Mouse (Mus musculus) CH12.LX (cell line): Measurements from ENCODE around the gene Bsn. TPM values are rescaled to one million over a fixed set of nuclear protein-coding genes. Genes with fewer than 3 reads are reported as not detected.

Experiments
- DNase-seq: peaks from one replicate; pipeline ENCODE4 v3.0.0-alpha.2; 2013; ENCODE audit errors: extremely low read depth
- H3K27ac ChIP-seq: 2 replicates; pipeline ENCODE4 v1.5.1; 2012; ENCODE audit warnings: low read depth, mild to moderate bottlenecking, control low read depth, moderate library complexity; ENCODE audit not compliant: insufficient read depth
- H3K27me3 ChIP-seq: replicated peaks from 2 replicates; pipeline ENCODE3; 2012; ENCODE audit warnings: inconsistent platforms
- H3K36me3 ChIP-seq, 2 experiments: replicated peaks in 1 of 2; 2 replicates each; pipeline versions ENCODE3 to v1.6.1; 2012; ENCODE audit warnings: inconsistent platforms in 1 of 2, low read length in 1 of 2, mild to moderate bottlenecking in 1 of 2, mixed read lengths in 1 of 2, moderate library complexity in 1 of 2; ENCODE audit not compliant: control insufficient read depth in 1 of 2, insufficient read depth in 1 of 2
- H3K4me1 ChIP-seq, 2 experiments: 2 replicates each; pipeline ENCODE4 v1.6.1; 2012; ENCODE audit warnings: inconsistent platforms in 1 of 2, moderate library complexity in 1 of 2; ENCODE audit not compliant: insufficient read depth in 2 of 2, control insufficient read depth in 1 of 2
- H3K4me2 ChIP-seq: 2 replicates; pipeline ENCODE4 v1.6.1; 2012; ENCODE audit warnings: low read depth, mild to moderate bottlenecking, control low read depth; ENCODE audit not compliant: poor library complexity, insufficient read depth, severe bottlenecking
- H3K4me3 ChIP-seq, 3 experiments: fragments of 150-350 bp in 1 of 3; sonication (generic) in 1 of 3; replicated peaks in 1 of 3; 2 replicates each; pipeline versions ENCODE3 to v1.5.1; 2011 to 2012; ENCODE audit warnings: low read depth in 2 of 3, low read length in 2 of 3, mild to moderate bottlenecking in 2 of 3, moderate library complexity in 2 of 3, control low read depth in 1 of 3, improper control_type of control experiment in 1 of 3, inconsistent platforms in 1 of 3, mixed read lengths in 1 of 3; ENCODE audit not compliant: poor library complexity in 1 of 3
- H3K79me2 ChIP-seq: replicated peaks from 2 replicates; pipeline ENCODE4 v1.6.1; 2012; ENCODE audit warnings: mild to moderate bottlenecking, moderate library complexity; ENCODE audit not compliant: control insufficient read depth, poor library complexity, insufficient read depth, severe bottlenecking; ENCODE audit errors: extremely low read depth
- H3K9ac ChIP-seq: 2 replicates; pipeline ENCODE4 v1.6.1; 2012; ENCODE audit warnings: low read depth, mild to moderate bottlenecking, control low read depth, moderate library complexity; ENCODE audit not compliant: insufficient read depth
- H3K9me3 ChIP-seq: replicated peaks from 2 replicates; pipeline ENCODE3; 2012; ENCODE audit warnings: low read length, inconsistent platforms, mixed read lengths
- CTCF ChIP-seq, 2 experiments: IDR thresholded peaks in 1 of 2; conservative IDR thresholded peaks in 1 of 2; 2 replicates each; pipeline ENCODE4 v1.5.1; 2011 to 2012; ENCODE audit warnings: low read depth in 2 of 2, low read length in 2 of 2, improper control_type of control experiment in 1 of 2, inconsistent platforms in 1 of 2, mild to moderate bottlenecking in 1 of 2, moderate library complexity in 1 of 2
- ELF1 ChIP-seq: IDR thresholded peaks from 2 replicates; pipeline ENCODE4 v1.6.1; 2014; ENCODE audit warnings: low read depth, mild to moderate bottlenecking, inconsistent platforms, low read length, improper control_type of control experiment
- ETS1 ChIP-seq: conservative IDR thresholded peaks from 2 replicates; pipeline ENCODE4 v1.6.1; 2012; ENCODE audit warnings: low read depth, mild to moderate bottlenecking, inconsistent platforms, low read length, improper control_type of control experiment, moderate library complexity
- HCFC1 ChIP-seq: IDR thresholded peaks from 2 replicates; pipeline ENCODE4 v1.6.1; 2012; ENCODE audit warnings: low read depth, mild to moderate bottlenecking, inconsistent platforms, low read length, improper control_type of control experiment
- IRF4 ChIP-seq: IDR thresholded peaks from 2 replicates; pipeline ENCODE4 v1.6.1; 2014; ENCODE audit warnings: low read depth, mild to moderate bottlenecking, inconsistent platforms, low read length, improper control_type of control experiment
- JUND ChIP-seq: conservative IDR thresholded peaks from 2 replicates; pipeline ENCODE4 v1.6.1; 2011; ENCODE audit warnings: low read depth, low read length, improper control_type of control experiment
- MAFK ChIP-seq: IDR thresholded peaks from 2 replicates; pipeline ENCODE4 v1.6.1; 2011; ENCODE audit warnings: low read length, improper control_type of control experiment; ENCODE audit not compliant: insufficient replicate concordance
- MAZ ChIP-seq: IDR thresholded peaks from 2 replicates; pipeline ENCODE4 v1.6.1; 2012; ENCODE audit warnings: low read depth, mild to moderate bottlenecking, inconsistent platforms, low read length, improper control_type of control experiment, moderate library complexity
- MXI1 ChIP-seq: IDR thresholded peaks from 2 replicates; pipeline ENCODE4 v1.6.1; 2011; ENCODE audit warnings: mild to moderate bottlenecking, low read depth, low read length, improper control_type of control experiment
- MYC ChIP-seq: IDR thresholded peaks from 2 replicates; pipeline ENCODE4 v1.6.1; 2011; ENCODE audit warnings: low read depth, mild to moderate bottlenecking, improper control_type of control experiment, low read length
- NELFE ChIP-seq: IDR thresholded peaks from 2 replicates; pipeline ENCODE4 v1.6.1; 2011; ENCODE audit warnings: low read depth, low read length, improper control_type of control experiment
- POLR2A ChIP-seq: IDR thresholded peaks from 2 replicates; pipeline ENCODE4 v1.6.1; 2011; ENCODE audit warnings: low read depth, mild to moderate bottlenecking, improper control_type of control experiment, low read length
- RAD21 ChIP-seq: IDR thresholded peaks from 2 replicates; pipeline ENCODE4 v1.6.1; 2011; ENCODE audit warnings: low read depth, mild to moderate bottlenecking, low read length, improper control_type of control experiment, moderate library complexity
- SIN3A ChIP-seq: IDR thresholded peaks from 2 replicates; pipeline ENCODE4 v1.6.1; 2012; ENCODE audit warnings: low read length, improper control_type of control experiment, inconsistent platforms
- SMC3 ChIP-seq: IDR thresholded peaks from 2 replicates; pipeline ENCODE4 v1.6.1; 2011; ENCODE audit warnings: low read depth, low read length, improper control_type of control experiment
- TCF12 ChIP-seq: IDR thresholded peaks from 2 replicates; pipeline ENCODE4 v1.6.1; 2014; ENCODE audit warnings: low read depth, mild to moderate bottlenecking, inconsistent platforms, low read length, improper control_type of control experiment
- ZC3H11A ChIP-seq: IDR thresholded peaks from 2 replicates; pipeline ENCODE4 v1.6.1; 2012; ENCODE audit warnings: low read depth, mild to moderate bottlenecking, inconsistent platforms, low read length, improper control_type of control experiment
- ZMIZ1 ChIP-seq: IDR thresholded peaks from 2 replicates; pipeline ENCODE4 v1.6.1; 2012; ENCODE audit warnings: low read depth, mild to moderate bottlenecking, inconsistent platforms, low read length, improper control_type of control experiment
- ZNF384 ChIP-seq: IDR thresholded peaks from 2 replicates; pipeline ENCODE4 v1.6.1; 2012; ENCODE audit warnings: low read depth, low read length, improper control_type of control experiment, inconsistent platforms
- dilution Hi-C: fragments of 300-500 bp; cut with MboI; formaldehyde crosslinking; loops from 2 replicates; pipeline ENCODE4 v1.14.3; 2020; ENCODE audit warnings: low sequenced_read_pairs; ENCODE audit not compliant: extremely low pct_unique_long_range_greater_than_20kb, extremely low pct_ligation_motif_present
- in situ Hi-C: fragments of 300-500 bp; cut with MboI; formaldehyde crosslinking; loops from 3 replicates; pipeline ENCODE4 v1.14.3; 2019; ENCODE audit warnings: low sequenced_read_pairs, low pct_ligation_motif_present, low pct_unique_long_range_greater_than_20kb, mixed read lengths
- polyA plus RNA-seq: library from polyadenylated mRNA; unstranded; fragments of >175 nt; gene quantifications from 2 replicates; pipeline ENCODE4 v1.2.1, GENCODE M21; 2012; ENCODE audit warnings: low read depth; ENCODE audit not compliant: insufficient read length
- total RNA-seq, 2 experiments: library from RNA; depleted of rRNA; stranded (reverse); fragments of 300-350 nt in 1 of 2; fragments of >200 nt in 1 of 2; gene quantifications; 2 replicates each; pipeline ENCODE4 v1.2.3; 2012 to 2014

Gene Bsn
- total and polyA plus RNA-seq, 3 experiments: 3.6 to 7.8 (median 4.4) TPM

DNA sequence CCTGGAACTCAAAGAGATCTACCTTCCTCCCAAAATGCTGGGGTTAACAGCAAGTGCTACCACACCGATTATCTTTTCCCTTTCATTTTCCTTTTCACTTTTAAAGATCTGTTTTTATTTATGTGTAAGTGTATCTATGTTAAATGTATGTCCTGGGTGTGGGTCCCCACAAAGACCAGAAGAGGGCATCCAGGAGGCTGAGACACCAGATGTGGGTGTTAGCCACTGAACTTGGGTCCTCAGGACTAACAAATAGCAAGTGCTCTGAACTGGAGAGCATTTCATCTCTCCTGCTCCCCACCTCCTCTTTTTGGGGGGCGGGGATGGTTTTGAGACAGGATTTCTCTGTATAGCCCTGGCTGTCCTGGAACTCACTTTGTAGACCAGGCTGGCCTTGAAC lies 12.0 kb upstream of the Bsn start:
- H3K9ac ChIP-seq: no peak overlapping the region
- H3K4me1 ChIP-seq: peaks cover 8 to 27% of the 10 kb centered on the region in 2 experiments
- peak; percentile 37 for DNase-seq
- H3K27me3 ChIP-seq: no peaks in the 10 kb centered on the region
- dilution Hi-C loops: no loop called here
- H3K9me3 ChIP-seq: peaks cover 2% of the 10 kb centered on the region
- TF ChIP-seq MAFK (no peak), CTCF (conservative IDR thresholded peaks at IDR 0.05 in 1 of 2, IDR thresholded peaks at IDR 0.05 in 1 of 2; ENCODE audit: low read depth in 2 of 2, low read length in 2 of 2) (peak in 1 of 2 experiments; percentile 32; a peak in 2 of 4 replicates)
- TF ChIP-seq, all 38 proteins: peak for 1
- Histone ChIP-seq H3K79me2 (no peaks in the 10 kb centered on the region), H3K4me2 (no peak overlapping the region), H3K36me3 (peaks cover 0 to 5% of the 10 kb centered on the region in 2 experiments), H3K27ac (no peak overlapping the region), H3K4me3 (no peak overlapping the region)
- in situ Hi-C loops: loop anchor here (5.0 kb wide), 3 partner anchors 40 to 105 kb away; no protein-coding TSS in a partner anchor

GRCm38 (mm10) chr9:108201160-108201559 lies 11.0 kb upstream of the Bsn start:
- no peaks in the 10 kb centered on the region for H3K27me3 ChIP-seq
- dilution Hi-C loops: no loop called here
- in situ Hi-C loops: loop anchor here (5.0 kb wide), 3 partner anchors 39 to 104 kb away; no protein-coding TSS in a partner anchor
- peak; percentile 50 for TF ChIP-seq HCFC1
- peak; percentile 87 for TF ChIP-seq ELF1
- no peak for TF ChIP-seq MXI1
- TF ChIP-seq ZC3H11A: no peak
- peak; percentile 45 for TF ChIP-seq POLR2A
- TF ChIP-seq ETS1: 0 out of 2 replicates have a peak, but pooled peaks have one; percentile 6
- peak; percentile 89 for TF ChIP-seq RAD21
- no peak for TF ChIP-seq ZNF384
- 0 out of 2 replicates have a peak, but pooled peaks have one; percentile 50 for TF ChIP-seq NELFE
- TF ChIP-seq JUND: no peak
- no peak for TF ChIP-seq ZMIZ1
- peak; percentile 75 for TF ChIP-seq IRF4
- peak; percentile 96 for TF ChIP-seq MAZ
- TF ChIP-seq SMC3: peak; percentile 82
- peak; percentile 34 to 88; a peak in 3 of 4 replicates for TF ChIP-seq CTCF (conservative IDR thresholded peaks at IDR 0.05 in 1 of 2, IDR thresholded peaks at IDR 0.05 in 1 of 2; ENCODE audit: low read depth in 2 of 2, low read length in 2 of 2)
- peak; percentile 33; the same call in 1 of the 2 replicates for TF ChIP-seq TCF12
- TF ChIP-seq SIN3A: no peak
- TF ChIP-seq MYC: 0 out of 2 replicates have a peak, but pooled peaks have one; percentile 48
- 0 out of 2 replicates have a peak overlapping the region, but pooled peaks have one; percentile 57 for H3K9ac ChIP-seq
- H3K4me1 ChIP-seq: peaks cover 8 to 27% of the 10 kb centered on the region in 2 experiments
- no peak overlapping the region for H3K4me3 ChIP-seq
- H3K4me2 ChIP-seq: peak overlapping the region; percentile 93
- peaks cover 0 to under 1% of the 10 kb centered on the region in 2 experiments for H3K36me3 ChIP-seq
- no peak overlapping the region for H3K27ac ChIP-seq
- DNase-seq: peak; percentile 98
- no peaks in the 10 kb centered on the region for H3K79me2 ChIP-seq
- peaks cover 2% of the 10 kb centered on the region for H3K9me3 ChIP-seq
